Mouse (Mus musculus) limb, embryonic 14.5 days (tissue): ENCODE results near the gene Mettl6. TPM values are rescaled to one million over a fixed set of nuclear protein-coding genes. Genes with fewer than 3 reads are reported as not detected.
A peak's percentile ranks its signal among the peaks of the same experiment; 100 is the strongest.

Experiments used
- ATAC-seq: fragments of 200-750 bp; cut with Nextera tagmentation; 2 replicates; pipeline ENCODE4 v1.8.0; 2017; ENCODE audit warnings: low read depth, moderate number of reproducible peaks, moderate TSS enrichment; ENCODE audit not compliant: low FRiP score
- DNase-seq: peaks from one replicate; pipeline ENCODE4 v3.0.0-alpha.2; 2015; ENCODE audit warnings: low spot score
- H3K27ac ChIP-seq: fragments of 300-500 bp; sonication (generic); replicated peaks from 2 replicates; pipeline ENCODE4 v1.5.1; 2014; ENCODE audit warnings: low read depth, mild to moderate bottlenecking, low read length, moderate library complexity, mixed read lengths
- H3K27me3 ChIP-seq: fragments of 300-500 bp; sonication (generic); 2 replicates; pipeline ENCODE4 v1.6.1; 2014; ENCODE audit warnings: low read length, mixed read lengths; ENCODE audit not compliant: control insufficient read depth, insufficient read depth
- H3K36me3 ChIP-seq: fragments of 300-500 bp; sonication (generic); 2 replicates; pipeline ENCODE4 v1.6.1; 2014; ENCODE audit warnings: mild to moderate bottlenecking, low read length, moderate library complexity, mixed read lengths; ENCODE audit not compliant: control insufficient read depth, insufficient read depth
- H3K4me1 ChIP-seq: fragments of 300-500 bp; sonication (generic); 2 replicates; pipeline ENCODE4 v1.6.1; 2014; ENCODE audit warnings: antibody characterized with exemption, low read length, mixed read lengths; ENCODE audit not compliant: control insufficient read depth, insufficient read depth
- H3K4me2 ChIP-seq: fragments of 300-500 bp; sonication (generic); replicated peaks from 2 replicates; pipeline ENCODE4 v1.6.1; 2014; ENCODE audit warnings: low read depth, mild to moderate bottlenecking, low read length, moderate library complexity; ENCODE audit not compliant: severe bottlenecking
- H3K4me3 ChIP-seq: fragments of 300-500 bp; sonication (generic); replicated peaks from 2 replicates; pipeline ENCODE4 v1.5.1; 2014; ENCODE audit warnings: low read length
- H3K9ac ChIP-seq: fragments of 300-500 bp; sonication (generic); 2 replicates; pipeline ENCODE4 v1.6.1; 2014; ENCODE audit warnings: mild to moderate bottlenecking, low read depth, low read length, moderate library complexity; ENCODE audit not compliant: severe bottlenecking
- H3K9me3 ChIP-seq: fragments of 300-500 bp; sonication (generic); 2 replicates; pipeline ENCODE4 v1.6.1; 2016; ENCODE audit warnings: low read length; ENCODE audit not compliant: control insufficient read depth
- POLR2A ChIP-seq: fragments of 200-500 bp; IDR thresholded peaks from 2 replicates; pipeline ENCODE4 v1.8.0; 2012; ENCODE audit warnings: inconsistent platforms, mild to moderate bottlenecking, moderate library complexity, borderline replicate concordance; ENCODE audit not compliant: insufficient read depth, insufficient read length; ENCODE audit errors: extremely low read depth
- WGBS: fragments of 180-500 bp; shearing (Covaris S2); extraction: QIAGEN DNeasy Blood & Tissue Kit; methylation state at CpG from one replicate; pipeline ENCODE4 v1.1.7; 2014; 5-methylcytosine and 5-hydroxymethylcytosine counted together
- polyA plus RNA-seq, 2 experiments: library from polyadenylated mRNA; depleted of rRNA in 1 of 2; stranded (reverse) in 1 of 2; unstranded in 1 of 2; fragments of >200 nt; fragmentation: Nextera tagmentation in 1 of 2; extraction: Ambion mirVana in 1 of 2; gene quantifications; 2 replicates each; pipeline versions ENCODE4 v1.2.1 to v1.2.3; 2012 to 2014

Gene Mettl6
- polyA plus RNA-seq, 2 experiments: 31.3 to 59.8 TPM

DNA sequence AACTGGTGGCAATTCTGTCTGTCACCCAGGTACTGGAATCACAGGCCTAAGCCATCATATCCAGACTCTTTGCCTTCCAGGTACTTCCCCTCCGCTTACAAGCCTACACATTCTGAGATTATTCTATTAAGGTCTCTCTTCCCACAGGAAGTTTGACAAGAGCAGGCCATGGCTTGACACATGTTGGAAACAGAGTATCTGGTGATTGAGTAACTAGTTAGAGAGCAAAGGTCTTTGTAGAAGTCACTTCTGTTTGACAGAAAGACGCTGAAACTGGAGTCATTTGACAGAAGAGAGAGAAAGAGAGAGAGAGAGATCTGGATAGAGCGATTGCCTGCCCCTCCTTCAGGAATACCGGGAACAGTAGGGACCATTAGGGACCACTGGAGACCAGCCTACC, 36.0 kb upstream of the Mettl6 start:
- Histone ChIP-seq H3K9me3 (no peaks in the 10 kb centered on the region), H3K4me3 (no peak overlapping the region), H3K36me3 (no peaks in the 10 kb centered on the region), H3K27ac (no peak overlapping the region), H3K9ac (no peak overlapping the region), H3K4me2 (no peak overlapping the region), H3K27me3 (no peaks in the 10 kb centered on the region), H3K4me1 (peaks cover 4% of the 10 kb centered on the region)
- WGBS: 88% methylated on average over 4 of the region's 4 CpGs
- TF ChIP-seq POLR2A: no peak
- no peak for DNase-seq
- no peak for ATAC-seq

DNA sequence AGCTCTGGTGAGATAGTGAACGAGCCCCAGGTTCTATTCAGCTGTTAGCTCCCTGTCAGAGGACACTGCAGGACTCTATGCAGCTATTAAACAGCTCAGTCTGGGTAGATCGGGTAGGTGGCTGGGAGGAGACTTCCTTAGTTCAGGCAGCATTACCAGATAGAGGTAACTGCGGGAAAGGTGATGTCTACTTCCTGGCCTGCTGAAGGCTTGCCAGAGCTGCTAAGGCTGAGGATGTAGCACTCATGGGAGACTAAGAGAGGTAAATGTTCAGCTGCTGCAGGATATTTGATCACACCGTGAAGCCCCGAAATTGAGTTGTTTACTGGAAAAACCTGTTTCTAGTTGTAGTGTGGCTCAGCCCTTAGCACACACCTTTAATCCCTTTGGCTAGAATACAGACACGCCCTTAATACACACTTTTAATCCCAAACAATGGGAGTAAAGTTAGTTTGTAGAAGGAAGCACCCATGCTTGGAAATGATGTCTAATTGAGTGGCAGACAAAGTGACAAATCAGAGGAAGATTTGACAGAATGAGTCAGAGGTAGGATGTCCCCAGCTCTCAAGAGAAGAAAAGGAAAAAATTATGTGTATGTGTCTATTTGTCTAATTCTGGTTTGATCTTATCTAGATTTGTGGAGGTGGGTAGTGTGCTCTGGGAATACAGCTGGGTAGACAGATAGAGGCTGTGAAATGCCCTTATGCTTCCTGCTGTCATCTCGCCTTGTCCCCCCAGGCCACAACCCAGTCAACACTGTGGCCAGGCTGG, 30.4 kb upstream of the Mettl6 start:
- ATAC-seq (no peak), DNase-seq (no peak)
- Histone ChIP-seq H3K36me3 (no peaks in the 10 kb centered on the region), H3K9ac (no peak overlapping the region), H3K27me3 (no peaks in the 10 kb centered on the region), H3K9me3 (no peaks in the 10 kb centered on the region), H3K4me2 (no peak overlapping the region), H3K27ac (no peak overlapping the region), H3K4me1 (no peaks in the 10 kb centered on the region), H3K4me3 (no peak overlapping the region)
- 73% methylated on average over 7 of the region's 7 CpGs for WGBS
- no peak for TF ChIP-seq POLR2A

DNA sequence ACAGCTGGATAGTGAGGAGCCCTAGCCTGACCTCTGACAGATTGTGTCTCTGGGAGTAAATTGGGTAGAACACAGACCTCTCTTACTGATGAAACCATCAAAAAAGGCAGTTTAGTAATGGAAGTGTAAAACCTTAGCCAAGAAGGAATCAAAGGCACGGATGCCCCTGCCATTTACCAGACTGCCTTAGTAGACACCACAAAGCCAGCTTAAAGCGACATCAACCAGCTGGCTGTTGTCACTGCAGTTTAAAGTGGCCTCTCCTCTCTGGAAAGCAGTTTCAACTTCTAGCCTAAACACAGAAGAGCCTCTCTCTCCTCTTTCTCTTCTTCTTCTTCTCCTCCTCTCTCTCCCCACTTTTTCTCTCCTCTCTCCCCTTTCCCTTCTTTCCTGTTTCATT, 26.5 kb upstream of the Mettl6 start:
- no peak overlapping the region for H3K4me3 ChIP-seq
- H3K27ac ChIP-seq: no peak overlapping the region
- H3K36me3 ChIP-seq: no peaks in the 10 kb centered on the region
- WGBS: 58% methylated on average over 2 of the region's 2 CpGs
- DNase-seq (no peak), ATAC-seq (no peak)
- no peaks in the 10 kb centered on the region for H3K4me1 ChIP-seq
- H3K4me2 ChIP-seq: no peak overlapping the region
- no peak overlapping the region for H3K9ac ChIP-seq
- H3K27me3 ChIP-seq: no peaks in the 10 kb centered on the region
- H3K9me3 ChIP-seq: no peaks in the 10 kb centered on the region
- TF ChIP-seq POLR2A: no peak

DNA sequence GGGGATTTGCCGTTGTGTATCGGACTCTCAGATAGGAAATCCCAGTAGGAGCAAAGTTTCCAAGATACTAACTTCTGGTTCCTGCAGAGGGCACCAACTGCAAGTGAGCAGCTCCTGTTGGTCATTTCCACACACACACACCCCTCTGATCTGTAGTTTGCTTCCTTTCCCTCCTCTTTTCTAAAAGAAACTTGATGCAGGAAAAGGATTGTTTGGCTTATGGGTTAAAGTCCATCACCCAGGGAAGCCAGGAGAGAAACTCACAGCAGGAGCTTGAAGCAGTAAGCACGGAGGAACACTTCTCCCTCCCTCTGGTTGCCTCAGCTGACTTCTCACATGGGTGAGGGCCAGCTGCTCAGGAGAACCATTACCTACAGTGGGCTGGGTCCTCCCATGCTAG, 24.3 kb upstream of the Mettl6 start:
- WGBS: 39% methylated on average over 3 of the region's 3 CpGs
- H3K9ac ChIP-seq: no peak overlapping the region
- DNase-seq (peak; percentile 46), ATAC-seq (no peak)
- TF ChIP-seq POLR2A: no peak
- no peak overlapping the region for H3K4me2 ChIP-seq
- no peaks in the 10 kb centered on the region for H3K4me1 ChIP-seq
- H3K9me3 ChIP-seq: peaks cover 7% of the 10 kb centered on the region; the same call in 1 of the 2 replicates
- H3K27me3 ChIP-seq: no peaks in the 10 kb centered on the region
- no peak overlapping the region for H3K4me3 ChIP-seq
- no peak overlapping the region for H3K27ac ChIP-seq
- no peaks in the 10 kb centered on the region for H3K36me3 ChIP-seq

DNA sequence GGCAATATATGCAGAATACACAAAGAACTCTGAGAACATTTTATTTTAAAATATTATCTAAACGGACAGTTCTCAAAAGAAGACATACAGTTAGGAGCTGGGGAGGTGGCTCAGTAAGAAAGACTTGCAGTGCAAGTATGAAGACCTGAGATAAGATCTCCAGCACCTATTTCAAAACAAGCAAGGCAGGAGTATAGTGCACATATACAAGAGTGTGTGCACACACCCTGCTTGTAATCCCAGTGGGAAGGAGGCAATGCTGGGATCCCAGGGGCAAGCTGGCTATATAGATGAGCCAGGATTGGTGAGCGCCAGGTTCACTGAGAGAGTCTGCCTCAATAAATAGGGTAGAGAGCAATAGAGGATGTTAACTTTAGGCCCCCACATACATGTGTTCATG, 21.1 kb upstream of the Mettl6 start:
- ATAC-seq: no peak
- Histone ChIP-seq H3K4me2 (no peak overlapping the region), H3K36me3 (peaks cover 2% of the 10 kb centered on the region; the same call in 1 of the 2 replicates), H3K27me3 (no peaks in the 10 kb centered on the region), H3K9ac (no peak overlapping the region), H3K4me1 (no peaks in the 10 kb centered on the region), H3K9me3 (peaks cover 7% of the 10 kb centered on the region; the same call in 1 of the 2 replicates), H3K4me3 (no peak overlapping the region), H3K27ac (no peak overlapping the region)
- TF ChIP-seq POLR2A: no peak
- no peak for DNase-seq
- WGBS: 98% methylated on average over 2 of the region's 2 CpGs
